Mouse (Mus musculus) urinary bladder, postnatal 36 days (tissue): ENCODE data around the gene Tex21.
"Not testable (repeated sequence)": the region's sequence is repeated elsewhere in the genome, so short reads cannot be mapped to it uniquely, and the experiment has no call there.

Source experiments
- DNase-seq, 2 experiments: peaks; one replicate each; pipeline ENCODE4 v3.0.0; 2022; ENCODE audit warnings: low spot score in 2 of 2, mixed read lengths in 1 of 2

Gene Tex21

GRCm38 (mm10) chr12:76260673-76261072, 14.1 kb upstream of the Tex21 start:
- no peak for DNase-seq

DNA sequence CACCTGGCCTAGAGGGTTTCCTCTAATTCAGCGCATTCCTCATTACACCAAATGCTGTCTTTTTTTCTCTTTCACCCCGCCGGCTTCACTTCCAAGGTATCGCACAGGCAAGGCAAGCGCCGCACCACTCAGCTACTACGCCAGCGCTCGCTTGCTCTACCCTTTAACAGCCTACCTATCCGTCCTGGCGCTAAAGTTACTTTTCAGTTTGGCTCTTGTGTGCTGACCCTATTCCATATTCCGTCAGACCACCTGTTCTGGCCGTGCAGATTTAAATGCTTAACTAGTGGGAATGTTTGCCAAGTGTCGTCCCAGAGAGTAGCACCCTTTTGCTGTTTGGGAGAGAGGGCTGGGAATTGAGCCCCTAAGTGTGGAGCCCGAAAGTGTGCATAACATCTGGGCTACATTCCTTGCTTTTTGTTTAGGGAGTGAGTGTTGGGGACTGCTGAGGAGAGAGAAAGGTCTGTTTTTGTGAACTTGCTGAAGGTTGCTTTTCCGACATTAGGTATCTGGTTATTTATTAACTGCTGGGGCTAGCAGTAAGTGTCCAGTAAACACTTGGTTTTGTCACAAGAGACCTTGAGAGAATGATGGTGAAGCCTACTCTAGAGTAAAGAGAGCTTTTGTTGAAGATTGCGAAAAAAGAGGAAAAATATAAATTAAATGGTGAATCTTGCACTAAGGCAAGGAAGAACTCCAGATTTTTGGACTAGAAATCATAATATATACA, 9.7 kb upstream of the Tex21 start:
- DNase-seq = no peak

GRCm38 (mm10) chr12:76255499-76255875, 8.9 kb upstream of the Tex21 start:
- peak; percentile 33 to 53 for DNase-seq

GRCm38 (mm10) chr12:76254725-76255498, 8.4 kb upstream of the Tex21 start, which contains the start of gene Mthfd1:
Gene Mthfd1, plus strand, starts transcription at chr12:76255298.
- DNase-seq = peak; percentile 81 to 92

DNA sequence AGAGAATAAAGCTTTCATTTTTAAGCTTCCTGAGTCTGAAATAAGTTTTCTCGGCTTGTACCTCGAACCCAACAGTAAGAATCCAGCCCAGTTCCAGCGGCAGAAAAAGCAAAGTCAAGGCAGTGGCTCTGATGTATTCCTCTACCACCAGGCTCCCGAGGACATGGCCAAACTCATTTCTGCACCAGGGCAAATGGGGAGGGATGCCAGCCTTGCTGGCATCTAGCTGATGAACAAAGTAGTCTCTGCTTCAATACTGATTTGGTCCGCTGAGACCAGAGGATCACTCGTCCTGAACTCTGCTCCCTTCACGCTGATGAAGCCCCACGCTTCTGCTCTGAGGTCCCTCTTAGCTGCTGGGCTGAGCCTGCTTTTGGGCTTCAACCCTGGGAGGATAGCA, 7.4 kb upstream of the Tex21 start:
- DNase-seq = no peak

DNA sequence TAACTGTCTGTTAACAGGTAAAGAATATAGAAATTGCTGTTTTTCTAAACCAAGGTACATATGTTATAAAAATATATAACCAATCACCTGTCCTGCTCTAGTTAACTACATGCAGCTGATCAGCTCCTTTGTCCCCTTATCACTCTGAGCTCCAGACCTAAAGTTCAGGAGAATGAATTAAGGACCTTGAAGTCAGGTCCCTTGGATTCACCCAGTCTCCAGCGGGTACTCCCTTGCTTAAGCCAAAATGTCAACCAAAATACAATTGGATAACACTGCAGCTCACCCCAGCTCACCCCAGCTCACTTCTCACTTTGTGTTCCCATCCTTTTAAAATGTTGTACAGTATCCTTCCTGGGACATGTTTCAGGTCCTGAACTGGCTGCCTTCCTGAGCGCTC, 7.0 kb upstream of the Tex21 start:
- DNase-seq = no peak

DNA sequence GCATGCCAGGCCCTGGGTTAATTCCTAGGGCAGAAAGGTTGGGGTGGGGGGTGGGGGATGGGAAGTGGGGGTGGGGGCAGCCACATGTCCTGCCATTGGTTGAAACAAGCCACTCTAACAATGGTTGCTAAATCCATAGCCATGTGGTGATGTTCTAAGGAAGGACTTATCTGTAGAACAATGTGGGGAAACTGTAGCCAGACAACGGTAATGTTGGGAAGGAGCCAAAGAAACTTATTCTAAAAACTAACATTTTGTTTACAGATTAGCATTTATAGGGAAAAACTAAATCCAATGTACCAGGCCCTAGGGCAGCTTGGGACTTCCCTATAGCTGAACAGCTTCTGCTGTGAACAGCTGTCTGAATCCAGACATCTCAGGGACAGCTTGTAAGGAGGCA, 6.5 kb upstream of the Tex21 start:
- no peak for DNase-seq

- DNase-seq = no peak
Measured at GRCm38 (mm10) chr12:76244981-76245380, 1.6 kb downstream of the Tex21 start.

- DNase-seq = no peak
Measured at GRCm38 (mm10) chr12:76241833-76242232, 4.7 kb downstream of the Tex21 start.

GRCm38 (mm10) chr12:76241084-76241483, 5.5 kb downstream of the Tex21 start:
- DNase-seq = no peak

DNA sequence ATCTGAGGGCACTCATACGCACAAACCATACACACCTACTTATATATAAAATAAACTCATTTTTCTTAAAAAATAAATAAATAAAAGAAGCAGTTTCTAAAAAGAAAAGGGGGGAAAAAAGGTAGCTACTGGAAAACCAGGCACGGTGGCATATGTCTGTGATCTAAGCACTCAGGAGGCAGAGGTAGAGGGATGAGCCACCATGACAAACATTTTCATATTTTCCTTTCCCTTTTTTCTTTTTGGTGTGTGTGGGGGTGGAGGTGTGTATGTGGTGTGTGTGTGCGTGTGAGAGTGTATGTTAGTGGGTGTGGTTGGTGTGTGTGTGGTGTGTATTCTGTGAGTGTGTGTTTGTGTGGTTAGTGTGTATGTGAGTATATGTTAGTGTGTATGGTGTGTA, 5.9 kb downstream of the Tex21 start:
- no peak for DNase-seq

- DNase-seq = no peak
Measured at GRCm38 (mm10) chr12:76239839-76240571, 6.5 kb downstream of the Tex21 start.

DNA sequence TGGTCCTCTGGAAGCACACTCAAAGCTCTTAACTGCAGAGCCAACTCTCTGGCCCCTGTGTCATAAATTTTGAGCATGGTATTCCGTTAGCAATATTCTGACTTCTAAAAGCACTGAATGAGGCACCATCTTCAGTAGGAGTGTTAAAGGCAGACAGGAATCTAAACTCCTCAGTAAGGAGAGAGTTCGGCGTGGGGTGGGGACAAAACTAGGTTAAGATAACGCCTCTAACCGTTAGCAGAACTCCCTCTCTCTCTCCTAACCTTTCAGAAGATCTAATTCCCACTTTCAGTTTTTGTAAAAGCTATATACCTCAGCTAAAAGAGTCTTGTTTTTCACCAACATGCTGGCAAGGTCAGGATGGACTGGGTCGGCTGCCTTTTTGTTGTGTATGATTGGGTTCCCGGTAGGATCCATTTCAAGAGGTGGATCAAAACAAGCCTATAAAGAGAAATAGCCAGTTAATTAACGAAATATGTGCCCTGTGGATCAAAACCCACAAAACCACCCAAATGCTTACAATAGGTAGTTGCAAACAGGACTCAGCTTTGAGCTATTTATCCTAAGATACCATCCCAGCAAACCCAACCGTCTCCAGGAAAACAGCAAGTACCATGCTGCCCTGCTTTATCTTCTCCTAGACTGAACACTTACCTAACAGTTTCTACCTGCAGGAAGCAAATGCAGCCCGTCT, 7.3 kb downstream of the Tex21 start:
- no peak for DNase-seq

GRCm38 (mm10) chr12:76235253-76235652, 11.3 kb downstream of the Tex21 start:
- DNase-seq = no peak

- DNase-seq = no peak
Measured at GRCm38 (mm10) chr12:76230644-76231043, 15.9 kb downstream of the Tex21 start.

- not testable (repeated sequence) for DNase-seq
Measured at GRCm38 (mm10) chr12:76222104-76222503, 24.4 kb downstream of the Tex21 start.

DNA sequence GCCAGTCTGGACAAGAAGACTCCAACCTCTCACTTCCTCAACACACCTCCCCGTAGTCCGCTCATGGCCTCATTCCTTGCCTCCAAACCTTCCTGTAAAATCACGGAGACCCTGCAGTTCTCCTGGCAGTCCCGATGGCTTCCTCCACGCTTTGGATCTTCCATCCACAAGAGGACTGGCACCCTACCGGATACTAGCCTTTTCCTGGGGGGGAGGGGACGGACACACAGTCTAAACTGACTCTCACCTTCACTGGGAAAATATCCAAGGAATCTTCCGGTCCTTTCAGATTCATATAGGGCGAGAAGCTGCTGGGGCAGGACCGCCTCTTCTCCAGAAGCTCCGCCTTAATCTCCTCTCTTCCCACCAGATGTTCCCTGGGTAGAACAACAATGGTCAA, 29.8 kb downstream of the Tex21 start:
- DNase-seq = no peak

DNA sequence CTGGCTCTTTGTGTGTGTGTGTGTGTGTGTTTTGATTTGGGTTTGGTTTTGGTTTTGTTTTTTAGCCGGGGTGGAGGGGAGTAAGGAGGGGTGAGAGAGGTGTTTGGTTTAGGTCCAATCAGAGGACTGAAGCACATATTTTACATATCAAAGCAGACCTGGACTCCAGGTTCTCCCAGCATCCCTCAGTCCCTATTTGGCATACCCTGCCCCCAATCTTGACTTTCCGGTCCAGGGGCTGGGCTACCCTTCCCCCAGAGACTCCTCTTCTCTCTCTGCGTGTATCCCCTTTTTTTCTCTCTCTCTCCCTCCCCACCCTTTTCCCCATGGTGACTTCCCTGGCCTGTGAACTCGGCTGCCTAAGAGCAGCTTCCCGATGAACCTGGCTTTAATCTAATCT, 31.4 kb downstream of the Tex21 start:
- DNase-seq = no peak

DNA sequence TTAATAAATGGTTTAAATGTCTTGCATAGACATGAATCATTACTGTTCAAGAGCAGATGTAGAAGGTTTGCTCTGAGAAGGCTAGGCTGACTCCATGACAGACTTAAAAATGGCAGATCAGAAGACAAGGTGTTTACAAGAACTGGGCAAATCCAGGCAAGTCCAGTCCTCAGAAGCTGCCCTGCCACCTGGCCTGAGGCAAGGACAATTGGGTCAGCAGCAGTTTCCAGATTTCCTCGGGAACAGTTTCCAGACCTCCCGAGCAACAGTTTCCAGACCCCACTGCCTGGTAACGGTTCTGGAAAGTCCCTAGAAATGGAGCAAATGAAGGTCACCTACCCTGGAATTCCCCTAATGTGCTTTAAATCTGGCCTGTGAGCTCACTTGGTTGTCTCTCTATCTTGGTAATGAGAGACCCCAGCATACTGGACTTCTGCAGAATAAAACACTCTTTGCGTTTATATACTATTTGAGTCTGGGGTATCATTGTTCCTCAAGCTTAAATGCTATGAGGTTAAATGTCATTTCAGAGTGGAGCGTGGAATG, 37.0 kb downstream of the Tex21 start:
- DNase-seq = no peak

DNA sequence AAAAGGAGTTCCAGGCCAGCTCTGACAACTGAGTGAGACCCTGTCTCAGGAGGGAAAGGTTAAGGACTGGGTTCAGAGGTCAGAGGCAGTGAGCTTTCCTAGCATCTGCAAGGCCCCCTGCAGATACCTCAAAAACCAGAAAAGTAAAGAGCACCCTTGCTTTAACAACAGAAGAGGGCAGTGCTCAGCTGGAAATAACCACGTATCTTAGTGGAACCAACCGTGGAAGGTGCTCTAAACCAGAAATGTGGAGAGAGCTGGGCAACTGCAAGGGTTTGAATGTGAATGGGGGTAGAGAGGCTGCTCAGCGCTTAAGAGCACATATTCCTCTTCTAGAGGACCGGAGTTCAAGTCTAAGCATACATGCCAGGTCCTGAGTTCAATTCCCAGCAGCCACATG, 46.2 kb downstream of the Tex21 start:
- no peak for DNase-seq

DNA sequence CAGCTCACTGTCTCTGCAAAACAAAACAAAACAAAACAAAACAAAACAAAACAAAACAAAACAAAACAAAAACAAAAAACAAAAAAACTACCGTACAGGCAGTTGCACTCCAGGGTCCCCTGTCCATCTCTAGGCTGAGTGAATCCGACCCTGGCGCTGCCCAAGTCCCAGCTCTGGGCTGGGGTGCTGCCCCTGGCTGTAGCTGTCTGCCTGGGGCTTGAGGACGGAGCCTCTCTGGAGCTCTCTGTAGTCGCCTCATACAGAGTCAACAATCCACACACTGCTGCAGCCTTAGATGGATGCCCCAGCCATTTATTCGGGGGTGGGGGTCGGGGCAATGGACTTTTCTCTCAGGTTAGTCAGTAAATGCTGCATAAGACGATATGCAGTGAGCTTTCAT, 49.5 kb downstream of the Tex21 start:
- DNase-seq = no peak

DNA sequence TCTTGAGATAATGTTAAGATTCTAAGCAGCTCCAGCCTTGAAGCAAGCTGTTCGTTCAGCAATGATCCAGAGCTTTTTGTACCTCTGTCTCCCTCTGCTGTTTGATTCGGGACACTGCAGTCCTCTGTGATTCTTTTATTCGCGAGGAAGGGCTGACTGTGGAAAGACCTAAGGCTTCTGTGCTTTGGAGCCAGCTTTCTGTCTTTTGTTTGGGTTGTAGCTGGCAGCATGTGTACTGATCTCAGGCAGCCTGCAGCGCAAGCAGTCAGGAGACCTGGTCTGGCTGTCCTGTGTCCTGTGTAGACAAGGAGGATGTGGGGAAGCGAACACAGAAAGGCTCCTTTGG, 49.9 kb downstream of the Tex21 start:
- peak; percentile 60 to 74 for DNase-seq
